Mouse (Mus musculus): Measurements from ENCODE around the gene Prm3. TPM values are rescaled to one million over a fixed set of nuclear protein-coding genes. Genes with fewer than 3 reads are reported as not detected.
A peak's percentile ranks its signal among the peaks of the same experiment; 100 is the strongest.
"Not testable (repeated sequence)": the region's sequence is repeated elsewhere in the genome, so short reads cannot be mapped to it uniquely, and the experiment has no call there.

Gene Prm3
- polyA plus RNA-seq, 1 experiment from 2014 or later, result not detected

GRCm38 (mm10) chr16:10821387-10821786, 30.7 kb upstream of the Prm3 start:
- no peak for DNase-seq (ENCODE audit: low spot score)
- Histone ChIP-seq H3K4me1 (peaks cover 19% of the 10 kb centered on the region), H3K27me3 (ENCODE audit: insufficient read depth, poor library complexity, severe bottlenecking) (no peaks in the 10 kb centered on the region), H3K4me3 (no peak overlapping the region), H3K36me3 (no peaks in the 10 kb centered on the region), H3K27ac (0 out of 2 replicates have a peak overlapping the region, but pooled peaks have one; percentile 56), H3K9me3 (no peaks in the 10 kb centered on the region)
- 54% methylated on average over 4 of the region's 4 CpGs for WGBS

GRCm38 (mm10) chr16:10819966-10820365, 29.3 kb upstream of the Prm3 start:
- H3K27me3 ChIP-seq (ENCODE audit: insufficient read depth, poor library complexity, severe bottlenecking), result no peaks in the 10 kb centered on the region
- no peaks in the 10 kb centered on the region for H3K9me3 ChIP-seq
- no peak overlapping the region for H3K4me3 ChIP-seq
- H3K36me3 ChIP-seq, result no peaks in the 10 kb centered on the region
- H3K4me1 ChIP-seq, result peaks cover 16% of the 10 kb centered on the region
- no peak overlapping the region for H3K27ac ChIP-seq
- DNase-seq (ENCODE audit: low spot score), result no peak
- WGBS, result 43% methylated on average over 3 of the region's 3 CpGs

- no peaks in the 10 kb centered on the region for H3K36me3 ChIP-seq
- H3K27ac ChIP-seq, result no peak overlapping the region
- WGBS, result 81% methylated on average over 4 of the region's 4 CpGs
- no peaks in the 10 kb centered on the region for H3K9me3 ChIP-seq
- no peak for DNase-seq (ENCODE audit: low spot score)
- no peaks in the 10 kb centered on the region for H3K27me3 ChIP-seq (ENCODE audit: insufficient read depth, poor library complexity, severe bottlenecking)
- no peak overlapping the region for H3K4me3 ChIP-seq
- peaks cover 22% of the 10 kb centered on the region for H3K4me1 ChIP-seq
These were observed 27.9 kb upstream of the Prm3 start for GRCm38 (mm10) chr16:10818579-10819135.

GRCm38 (mm10) chr16:10814864-10815263, 24.1 kb upstream of the Prm3 start:
- peaks cover 28% of the 10 kb centered on the region for H3K4me1 ChIP-seq
- WGBS, result 51% methylated on average over 4 of the region's 4 CpGs
- no peak overlapping the region for H3K4me3 ChIP-seq
- no peaks in the 10 kb centered on the region for H3K9me3 ChIP-seq
- H3K27ac ChIP-seq, result peak overlapping the region; percentile 38; the same call in 1 of the 2 replicates
- DNase-seq (ENCODE audit: low spot score), result no peak
- H3K27me3 ChIP-seq (ENCODE audit: insufficient read depth, poor library complexity, severe bottlenecking), result no peaks in the 10 kb centered on the region
- H3K36me3 ChIP-seq, result no peaks in the 10 kb centered on the region

- H3K9me3 ChIP-seq, result no peaks in the 10 kb centered on the region
- H3K27ac ChIP-seq, result no peak overlapping the region
- no peaks in the 10 kb centered on the region for H3K27me3 ChIP-seq (ENCODE audit: insufficient read depth, poor library complexity, severe bottlenecking)
- WGBS, result 68% methylated on average over 4 of the region's 4 CpGs
- DNase-seq (ENCODE audit: low spot score), result no peak
- H3K4me1 ChIP-seq, result peaks cover 24% of the 10 kb centered on the region
- no peak overlapping the region for H3K4me3 ChIP-seq
- no peaks in the 10 kb centered on the region for H3K36me3 ChIP-seq
These were observed 23.0 kb upstream of the Prm3 start for GRCm38 (mm10) chr16:10813726-10814125.

- Histone ChIP-seq H3K4me3 (no peak within 1 kb of the TSS), H3K27me3 (ENCODE audit: insufficient read depth, poor library complexity, severe bottlenecking) (no peaks in the 10 kb centered on the region), H3K27ac (no peak within 1 kb of the TSS), H3K9me3 (no peaks in the 10 kb centered on the region), H3K4me1 (peaks cover 24% of the 10 kb centered on the region), H3K36me3 (no peaks in the 10 kb centered on the region)
- 73% methylated on average over 2 of the region's 2 CpGs for WGBS
- no peak for DNase-seq (ENCODE audit: low spot score)
These were observed 22.2 kb upstream of the Prm3 start, which contains the start of gene Gm11172 for GRCm38 (mm10) chr16:10812865-10813371. Gene Gm11172, plus strand, starts transcription at chr16:10812915.

GRCm38 (mm10) chr16:10810376-10810775, 19.7 kb upstream of the Prm3 start:
- H3K4me3 ChIP-seq, result no peak overlapping the region
- H3K27ac ChIP-seq, result no peak overlapping the region
- DNase-seq (ENCODE audit: low spot score), result no peak
- no peaks in the 10 kb centered on the region for H3K36me3 ChIP-seq
- WGBS, result 94% methylated on average over 1 of the region's 1 CpGs
- peaks cover 20% of the 10 kb centered on the region for H3K4me1 ChIP-seq
- no peaks in the 10 kb centered on the region; the same call in 1 of the 2 replicates for H3K27me3 ChIP-seq (ENCODE audit: insufficient read depth, poor library complexity, severe bottlenecking)
- H3K9me3 ChIP-seq, result no peaks in the 10 kb centered on the region

GRCm38 (mm10) chr16:10805789-10806527, 15.2 kb upstream of the Prm3 start, which contains the start of gene Prm1:
Gene Prm1, minus strand, starts transcription at chr16:10805839.
- Histone ChIP-seq H3K4me3 (no peak within 1 kb of the TSS), H3K9me3 (no peaks in the 10 kb centered on the region), H3K4me1 (peaks cover 2% of the 10 kb centered on the region), H3K27ac (no peak within 1 kb of the TSS), H3K27me3 (ENCODE audit: insufficient read depth, poor library complexity, severe bottlenecking) (no peaks in the 10 kb centered on the region; the same call in 1 of the 2 replicates), H3K36me3 (no peaks in the 10 kb centered on the region)
- 71% methylated on average over 10 of the region's 10 CpGs for WGBS
- no peak for DNase-seq (ENCODE audit: low spot score)

GRCm38 (mm10) chr16:10802420-10802819, 11.7 kb upstream of the Prm3 start:
- H3K27me3 ChIP-seq (ENCODE audit: insufficient read depth, poor library complexity, severe bottlenecking); H3K4me3 ChIP-seq; H3K4me1 ChIP-seq; H3K36me3 ChIP-seq; H3K27ac ChIP-seq; DNase-seq (ENCODE audit: low spot score); H3K9me3 ChIP-seq: not testable (repeated sequence)
- WGBS, result 73% methylated on average over 3 of the region's 3 CpGs

GRCm38 (mm10) chr16:10796034-10796433, 5.3 kb upstream of the Prm3 start, which contains the start of gene Prm2:
Gene Prm2, minus strand, starts transcription at chr16:10796134.
- no peaks in the 10 kb centered on the region for H3K36me3 ChIP-seq
- peaks cover 7% of the 10 kb centered on the region for H3K4me1 ChIP-seq
- no peak within 1 kb of the TSS for H3K4me3 ChIP-seq
- H3K27ac ChIP-seq, result no peak within 1 kb of the TSS
- no peaks in the 10 kb centered on the region for H3K9me3 ChIP-seq
- 72% methylated on average over 6 of the region's 6 CpGs for WGBS
- no peak for DNase-seq (ENCODE audit: low spot score)
- H3K27me3 ChIP-seq (ENCODE audit: insufficient read depth, poor library complexity, severe bottlenecking), result peaks cover 50% of the 10 kb centered on the region

- 60% methylated on average over 4 of the region's 4 CpGs for WGBS
- Histone ChIP-seq H3K27me3 (ENCODE audit: insufficient read depth, poor library complexity, severe bottlenecking) (peaks cover 41% of the 10 kb centered on the region), H3K27ac (no peak overlapping the region), H3K4me1 (peaks cover 39% of the 10 kb centered on the region), H3K4me3 (no peak overlapping the region), H3K36me3 (no peaks in the 10 kb centered on the region), H3K9me3 (no peaks in the 10 kb centered on the region)
- DNase-seq (ENCODE audit: low spot score), result no peak
These were observed 1.8 kb downstream of the Prm3 start for GRCm38 (mm10) chr16:10788866-10789265.

- peak within 1 kb of the TSS; percentile 24; the same call in 1 of the 2 replicates for H3K27ac ChIP-seq
- H3K27me3 ChIP-seq (ENCODE audit: insufficient read depth, poor library complexity, severe bottlenecking), result peaks cover 40% of the 10 kb centered on the region
- whole genome bisulfite sequencing, result 44% methylated on average over 16 of the region's 16 CpGs
- no peak within 1 kb of the TSS for H3K4me3 ChIP-seq
- no peaks in the 10 kb centered on the region for H3K36me3 ChIP-seq
- no peaks in the 10 kb centered on the region for H3K9me3 ChIP-seq
- DNase-seq (ENCODE audit: low spot score), result no peak
- peaks cover 45% of the 10 kb centered on the region for H3K4me1 ChIP-seq
These were observed 2.4 kb downstream of the Prm3 start, which contains the start of gene Tnp2 for GRCm38 (mm10) chr16:10788271-10788670. Gene Tnp2, minus strand, starts transcription at chr16:10788660.

GRCm38 (mm10) chr16:10787548-10788058, 3.1 kb downstream of the Prm3 start:
- H3K4me3 ChIP-seq, result no peak overlapping the region
- H3K4me1 ChIP-seq, result peaks cover 52% of the 10 kb centered on the region
- H3K27me3 ChIP-seq (ENCODE audit: insufficient read depth, poor library complexity, severe bottlenecking), result peaks cover 46% of the 10 kb centered on the region
- no peak for DNase-seq (ENCODE audit: low spot score)
- WGBS, result 75% methylated on average over 7 of the region's 7 CpGs
- no peak overlapping the region for H3K27ac ChIP-seq
- no peaks in the 10 kb centered on the region for H3K9me3 ChIP-seq
- no peaks in the 10 kb centered on the region for H3K36me3 ChIP-seq
